Comparison of ENCODE assay signal across 19 mouse cellular contexts in genomic region chr3:121662705-121663469, GRCm38 (mm10). TPM values are rescaled to one million over a fixed set of nuclear protein-coding genes. Genes with fewer than 3 reads are reported as not detected.
DNase-seq lines count a peak whose midpoint lies in the region; ATAC-seq and TF ChIP-seq lines count a peak whose summit lies in the region.
"Had no signal": no experiment of that assay in that cellular context is flagged by ENCODE, and none has a peak within 500 bp of the region (broad histone marks: within the 10 kb centered on the region; RNA-seq: fewer than 3 reads in every experiment).

No protein-coding gene starts in this region.

- no peaks in the 10 kb centered on the region for H3K36me3 ChIP-seq in forebrain, embryonic 10.5 days (replicated peaks)
- no peaks in the 10 kb centered on the region for H3K36me3 ChIP-seq in forebrain, embryonic 16.5 days (ENCODE audit: control insufficient read depth, insufficient read depth)
- H3K36me3 ChIP-seq in kidney, embryonic 15.5 days: no peaks in the 10 kb centered on the region
- H3K36me3 ChIP-seq in midbrain, embryonic 14.5 days (ENCODE audit: control insufficient read depth, insufficient read depth, low read length): no peaks in the 10 kb centered on the region
- H3K36me3 ChIP-seq in midbrain, postnatal 0 days (ENCODE audit: insufficient read depth, low read length): no peaks in the 10 kb centered on the region
- H3K36me3 ChIP-seq: hindbrain, embryonic 12.5 days had no signal

- TF ChIP-seq CTCF in midbrain, postnatal 0 days (IDR thresholded peaks at IDR 0.05): no peak

- H3K9ac ChIP-seq in forebrain, embryonic 16.5 days (replicated peaks; ENCODE audit: low read depth, low read length): no peak overlapping the region
- H3K9ac ChIP-seq in kidney, embryonic 15.5 days: no peak overlapping the region
- H3K9ac ChIP-seq in midbrain, embryonic 14.5 days (replicated peaks; ENCODE audit: low read length): no peak overlapping the region
- no peak overlapping the region for H3K9ac ChIP-seq in midbrain, postnatal 0 days (replicated peaks; ENCODE audit: low read length, poor library complexity, severe bottlenecking)
- H3K9ac ChIP-seq: hindbrain, embryonic 12.5 days had no signal

- no peak overlapping the region for H3K4me2 ChIP-seq in forebrain, embryonic 16.5 days (ENCODE audit: low read length)
- no peak overlapping the region for H3K4me2 ChIP-seq in kidney, embryonic 15.5 days
- no peak overlapping the region for H3K4me2 ChIP-seq in midbrain, embryonic 14.5 days (ENCODE audit: low read length)
- H3K4me2 ChIP-seq in midbrain, postnatal 0 days (ENCODE audit: low read depth, low read length, poor library complexity, severe bottlenecking): no peak overlapping the region
- H3K4me2 ChIP-seq: hindbrain, embryonic 12.5 days; liver, embryonic 11.5 days had no signal

- H3K27me3 ChIP-seq in forebrain, embryonic 10.5 days (ENCODE audit: poor library complexity, severe bottlenecking): no peaks in the 10 kb centered on the region
- H3K27me3 ChIP-seq in forebrain, embryonic 16.5 days (replicated peaks; ENCODE audit: control insufficient read depth, insufficient read depth, low read length): no peaks in the 10 kb centered on the region
- H3K27me3 ChIP-seq in kidney, embryonic 15.5 days: no peaks in the 10 kb centered on the region
- no peaks in the 10 kb centered on the region for H3K27me3 ChIP-seq in midbrain, embryonic 14.5 days (ENCODE audit: control insufficient read depth, insufficient read depth, low read length)
- no peaks in the 10 kb centered on the region for H3K27me3 ChIP-seq in midbrain, postnatal 0 days (ENCODE audit: insufficient read depth, low read length)
- H3K27me3 ChIP-seq: hindbrain, embryonic 12.5 days had no signal

- DNase-seq in forebrain, embryonic 10.5 days (ENCODE audit: extremely low spot score, low spot score): no peak
- no peak for DNase-seq in kidney, adult 8-10 months
- DNase-seq in midbrain, embryonic 14.5 days: peak; percentile 11
- DNase-seq in midbrain, postnatal 0 days (ENCODE audit: low spot score): no peak
- peak; percentile 33 to 57 for DNase-seq in kidney, postnatal 4 days
- DNase-seq in c-Kit-positive CD71-positive TER-119-positive erythroid progenitor cells, embryonic 14.5 days (ENCODE audit: low spot score): no peak
- DNase-seq: adrenal gland, postnatal 14 days; cerebellum, adult 11 months; gastrocnemius, postnatal 10 days; right cerebral cortex, postnatal 25 days; thymus, postnatal 36 days had no signal

- peaks cover 4% of the 10 kb centered on the region; the same call in 1 of the 2 replicates for H3K4me1 ChIP-seq in forebrain, embryonic 10.5 days
- H3K4me1 ChIP-seq in forebrain, embryonic 16.5 days (replicated peaks; ENCODE audit: control insufficient read depth, insufficient read depth, low read length): no peaks in the 10 kb centered on the region
- peaks cover 19% of the 10 kb centered on the region for H3K4me1 ChIP-seq in kidney, embryonic 15.5 days
- no peaks in the 10 kb centered on the region for H3K4me1 ChIP-seq in midbrain, embryonic 14.5 days (ENCODE audit: control insufficient read depth, insufficient read depth, low read length)
- H3K4me1 ChIP-seq in midbrain, postnatal 0 days (ENCODE audit: insufficient read depth, low read length): no peaks in the 10 kb centered on the region
- H3K4me1 ChIP-seq: megakaryocyte, embryonic 14.5 days had no signal

- WGBS in forebrain, embryonic 10.5 days: 56% methylated on average over 4 of the region's 4 CpGs
- WGBS in forebrain, embryonic 16.5 days: 12% methylated on average over 4 of the region's 4 CpGs
- 17% methylated on average over 4 of the region's 4 CpGs for WGBS in kidney, embryonic 15.5 days
- 50% methylated on average over 4 of the region's 4 CpGs for WGBS in midbrain, embryonic 14.5 days
- WGBS in midbrain, postnatal 0 days: 51% methylated on average over 4 of the region's 4 CpGs

- H3K4me3 ChIP-seq in forebrain, embryonic 10.5 days: no peak overlapping the region
- no peak overlapping the region for H3K4me3 ChIP-seq in forebrain, embryonic 16.5 days (replicated peaks; ENCODE audit: low read length)
- H3K4me3 ChIP-seq in kidney, embryonic 15.5 days (replicated peaks): no peak overlapping the region
- H3K4me3 ChIP-seq in midbrain, embryonic 14.5 days (replicated peaks; ENCODE audit: low read depth, low read length): no peak overlapping the region
- H3K4me3 ChIP-seq in midbrain, postnatal 0 days (ENCODE audit: low read depth, low read length): no peak overlapping the region
- H3K4me3 ChIP-seq: hindbrain, embryonic 12.5 days; left cerebral cortex, adult 2 months; megakaryocyte, embryonic 14.5 days had no signal

- ATAC-seq in forebrain, embryonic 16.5 days: no peak
- ATAC-seq in kidney, embryonic 15.5 days (replicated peaks; ENCODE audit: low FRiP score): peak; percentile 54
- no peak for ATAC-seq in midbrain, embryonic 14.5 days (ENCODE audit: low FRiP score, low TSS enrichment)
- ATAC-seq in midbrain, postnatal 0 days (ENCODE audit: low FRiP score): no peak

- H3K27ac ChIP-seq in forebrain, embryonic 10.5 days: peak overlapping the region; percentile 20; the same call in 1 of the 2 replicates
- H3K27ac ChIP-seq in forebrain, embryonic 16.5 days (ENCODE audit: low read length): no peak overlapping the region
- H3K27ac ChIP-seq in kidney, embryonic 15.5 days: no peak overlapping the region
- no peak overlapping the region for H3K27ac ChIP-seq in midbrain, embryonic 14.5 days (replicated peaks; ENCODE audit: low read depth, low read length)
- no peak overlapping the region for H3K27ac ChIP-seq in midbrain, postnatal 0 days (ENCODE audit: low read depth, low read length)
- H3K27ac ChIP-seq: hindbrain, embryonic 12.5 days; left cerebral cortex, adult 2 months had no signal

- no peaks in the 10 kb centered on the region for H3K9me3 ChIP-seq in forebrain, embryonic 10.5 days
- no peaks in the 10 kb centered on the region for H3K9me3 ChIP-seq in forebrain, embryonic 16.5 days (ENCODE audit: control insufficient read depth, low read length)
- H3K9me3 ChIP-seq in kidney, embryonic 15.5 days (replicated peaks): no peaks in the 10 kb centered on the region
- no peaks in the 10 kb centered on the region for H3K9me3 ChIP-seq in midbrain, embryonic 14.5 days (ENCODE audit: control insufficient read depth, low read length)
- H3K9me3 ChIP-seq in midbrain, postnatal 0 days (ENCODE audit: low read length): no peaks in the 10 kb centered on the region
- H3K9me3 ChIP-seq: hindbrain, embryonic 12.5 days; megakaryocyte, embryonic 14.5 days had no signal

RNA-seq across cellular contexts. Expression of gene 4930432M17Rik, which starts 7.7 kb away (rescaled TPM):
- polyA plus RNA-seq in forebrain, embryonic 10.5 days (2016; fragmentation: Nextera tagmentation; extraction: Ambion mirVana): not detected in 2 replicates
- polyA plus RNA-seq in forebrain, embryonic 16.5 days (2015; fragmentation: Nextera tagmentation; extraction: Ambion mirVana): not detected in 2 replicates
- not detected in 2 replicates for polyA plus RNA-seq in kidney, embryonic 15.5 days (2015; fragmentation: Nextera tagmentation; extraction: Ambion mirVana)
- polyA plus RNA-seq in midbrain, embryonic 14.5 days (2014; fragmentation: Nextera tagmentation; extraction: Ambion mirVana): not detected in 2 replicates
- total RNA-seq in midbrain, postnatal 0 days (2014; rRNA removed): not detected in 2 replicates
- polyA plus RNA-seq in midbrain, postnatal 0 days (2015; fragmentation: Nextera tagmentation; extraction: Ambion mirVana): not detected in 2 replicates
- total RNA-seq: adrenal gland, postnatal 14 days; gastrocnemius, postnatal 10 days; left cerebral cortex, adult 2 months had no signal
- polyA plus RNA-seq: cortical plate, adult 2 months; forebrain, embryonic 11.5 days; hindbrain, embryonic 12.5 days; liver, embryonic 11.5 days had no signal

Comparison
In these comparisons a context has a peak if more than half of its experiments do, and no peak if none do; other contexts are left out.
1. DNase-seq: peak in midbrain, embryonic 14.5 days (single experiment) and kidney, postnatal 4 days (2 of 2); none in forebrain, embryonic 10.5 days (single experiment), kidney, adult 8-10 months (0 of 2), midbrain, postnatal 0 days (single experiment) and c-Kit-positive CD71-positive TER-119-positive erythroid progenitor cells, embryonic 14.5 days (single experiment).